Mouse (Mus musculus): ENCODE data around the gene Golga4. TPM values are rescaled to one million over a fixed set of nuclear protein-coding genes. Genes with fewer than 3 reads are reported as not detected.

Gene Golga4
- total RNA-seq (2015) (24.0 and 40.8 TPM in 2 replicates), total RNA-seq (2017) (68.4 and 88.5 TPM in 2 replicates)

DNA sequence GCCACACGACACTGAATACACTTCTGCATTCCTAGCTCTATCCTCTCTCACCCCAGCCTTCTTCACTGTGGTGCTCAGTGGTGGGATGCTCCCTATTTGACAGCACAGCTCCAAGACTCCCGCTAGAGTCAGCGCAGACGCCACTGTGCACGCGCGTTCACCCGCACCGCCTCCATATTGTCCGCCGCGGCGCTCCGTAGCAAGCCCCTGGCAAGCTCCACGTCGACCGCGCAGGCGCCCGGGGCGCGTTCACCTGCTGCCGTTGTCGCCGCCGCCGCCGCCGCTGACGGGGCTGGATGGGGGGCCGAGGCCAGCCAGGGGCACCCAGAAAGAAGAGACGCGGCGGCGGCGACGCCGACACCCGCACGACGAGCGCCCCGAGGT lies at the start of gene Golga4:
Golga4 (plus strand) TSS at position 248 of the 384 bp plus-strand sequence.
- peak; percentile 98 for ATAC-seq (replicated peaks; ENCODE audit: poor library complexity)

DNA sequence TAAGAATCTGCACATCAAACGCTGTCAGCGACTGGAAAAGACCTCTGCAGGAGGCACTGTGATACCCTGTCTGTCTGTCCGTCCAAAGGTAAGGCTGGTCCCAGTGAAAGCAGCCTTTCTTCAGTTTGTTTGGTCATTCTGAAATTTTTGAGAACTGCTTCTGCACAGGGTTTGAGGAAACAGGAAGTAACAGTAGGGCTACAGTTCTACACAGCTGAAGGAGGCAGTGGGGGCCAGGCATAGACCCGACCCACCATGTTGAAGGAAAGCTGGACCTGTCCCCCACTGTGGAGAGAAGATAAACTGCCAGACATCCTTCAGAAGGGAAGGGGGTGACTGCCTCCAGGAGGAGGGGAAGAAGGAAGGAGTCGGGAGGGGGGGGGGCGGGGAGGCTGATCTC lies 49.7 kb upstream of the Golga4 start:
- peak; percentile 61 for ATAC-seq (replicated peaks; ENCODE audit: poor library complexity)

DNA sequence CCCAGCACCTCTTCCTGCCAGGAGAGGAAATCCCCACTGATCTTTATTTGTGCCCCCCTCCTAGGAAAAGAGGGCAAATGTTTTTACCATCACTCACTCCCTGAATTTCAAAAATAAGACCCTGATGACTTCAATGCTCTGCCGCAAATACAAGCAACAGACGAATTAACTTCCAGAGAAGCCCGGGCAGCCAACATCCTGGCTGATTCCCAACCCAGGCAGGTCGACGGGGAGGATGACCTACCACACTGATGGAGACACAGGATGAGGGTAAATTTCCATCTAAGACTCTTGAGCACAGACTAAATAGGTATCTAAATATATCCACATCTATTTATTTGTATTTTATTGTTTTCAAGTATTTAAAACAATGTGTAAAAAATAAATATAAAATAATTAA lies 48.0 kb upstream of the Golga4 start:
- no peak for ATAC-seq (replicated peaks; ENCODE audit: poor library complexity)

DNA sequence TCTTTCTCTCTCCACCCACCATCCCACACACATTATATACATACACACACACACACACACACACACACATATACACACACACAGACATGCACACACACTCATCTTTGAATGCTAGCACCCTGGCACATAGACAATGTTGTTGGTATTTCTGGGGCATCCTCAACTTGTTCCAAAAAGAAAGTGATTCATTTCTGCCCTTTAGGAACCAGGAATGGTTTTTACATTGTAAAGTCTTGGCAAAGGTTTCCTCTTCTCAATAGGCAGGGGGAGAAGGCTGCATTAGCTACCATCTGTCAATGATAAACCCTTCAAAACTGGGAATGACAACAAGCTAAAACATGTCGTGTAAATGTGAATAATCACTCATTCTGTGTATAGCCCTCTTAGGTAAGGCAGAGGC lies 42.0 kb upstream of the Golga4 start:
- ATAC-seq (replicated peaks; ENCODE audit: poor library complexity): no peak

DNA sequence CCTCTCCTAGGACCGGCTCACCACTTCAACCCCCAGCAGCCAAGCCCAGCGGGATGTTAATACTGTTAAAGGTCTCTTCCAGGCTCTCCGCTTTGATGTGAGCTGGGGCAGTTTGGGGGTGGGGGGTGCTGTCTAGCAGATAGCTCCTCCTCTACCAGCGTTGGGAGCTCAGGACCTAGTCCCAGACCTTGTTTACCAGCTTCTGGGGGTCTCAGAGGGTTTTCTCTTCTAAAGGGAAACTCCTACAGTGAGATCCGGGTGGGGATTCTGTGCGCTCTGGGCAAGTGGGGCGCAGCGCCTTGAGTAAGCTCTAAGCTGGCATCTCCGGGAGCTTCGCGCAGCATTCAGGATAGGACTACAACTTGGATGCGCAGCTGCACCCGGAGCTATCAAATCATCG lies 37.8 kb upstream of the Golga4 start:
- ATAC-seq (replicated peaks; ENCODE audit: poor library complexity): no peak

DNA sequence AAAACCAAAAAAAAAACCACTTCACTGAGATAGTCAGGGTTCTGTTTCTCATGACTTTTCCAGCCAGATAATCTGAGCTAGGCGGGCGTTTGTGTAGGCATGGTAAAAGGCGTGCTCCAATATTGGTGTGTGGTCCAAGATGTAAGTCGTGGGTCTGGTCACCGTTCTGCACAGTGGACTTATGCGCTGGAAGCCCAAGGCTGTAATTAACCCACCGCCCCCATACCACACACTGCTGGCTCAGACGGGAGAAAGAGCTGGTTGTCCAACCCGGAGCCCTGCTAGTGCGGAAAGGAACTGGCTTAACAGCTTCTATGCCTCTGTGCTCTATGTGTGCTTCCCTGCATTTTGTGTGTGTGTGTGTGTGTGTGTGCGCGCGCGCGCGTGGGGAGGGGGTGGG lies 36.8 kb upstream of the Golga4 start:
- ATAC-seq (replicated peaks; ENCODE audit: poor library complexity): no peak

- ATAC-seq (replicated peaks; ENCODE audit: poor library complexity): no peak
Measured at GRCm38 (mm10) chr9:118471296-118471695, 34.8 kb upstream of the Golga4 start.

DNA sequence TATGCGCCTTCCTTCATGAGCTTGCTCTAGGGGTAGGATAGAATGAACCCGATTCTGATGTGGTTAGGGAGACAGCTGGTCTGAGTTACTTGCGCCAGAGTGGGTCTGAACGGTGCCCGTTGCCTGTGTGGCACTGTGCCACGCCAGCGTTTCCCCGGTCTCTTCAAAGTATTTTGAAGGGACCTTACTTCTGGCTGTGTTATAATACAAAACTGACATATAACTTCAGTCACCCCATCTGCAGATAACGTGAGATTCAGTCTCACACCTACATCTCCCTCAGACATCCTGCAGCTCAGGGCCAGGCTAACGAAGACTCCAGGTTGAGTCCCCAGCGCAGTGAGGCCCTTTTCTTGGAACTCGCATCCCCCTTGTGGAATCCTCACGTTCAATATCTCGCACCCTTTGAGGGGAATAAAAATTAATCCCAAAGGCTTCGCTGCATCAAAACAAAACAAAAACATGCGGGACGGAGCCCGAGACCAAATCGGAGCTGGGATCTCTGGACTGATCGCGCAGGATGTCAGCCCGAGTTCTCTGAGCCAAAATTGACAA lies 29.8 kb upstream of the Golga4 start:
- no peak for ATAC-seq (replicated peaks; ENCODE audit: poor library complexity)

- ATAC-seq (replicated peaks; ENCODE audit: poor library complexity): no peak
Measured at GRCm38 (mm10) chr9:118476766-118477271, 29.2 kb upstream of the Golga4 start.

DNA sequence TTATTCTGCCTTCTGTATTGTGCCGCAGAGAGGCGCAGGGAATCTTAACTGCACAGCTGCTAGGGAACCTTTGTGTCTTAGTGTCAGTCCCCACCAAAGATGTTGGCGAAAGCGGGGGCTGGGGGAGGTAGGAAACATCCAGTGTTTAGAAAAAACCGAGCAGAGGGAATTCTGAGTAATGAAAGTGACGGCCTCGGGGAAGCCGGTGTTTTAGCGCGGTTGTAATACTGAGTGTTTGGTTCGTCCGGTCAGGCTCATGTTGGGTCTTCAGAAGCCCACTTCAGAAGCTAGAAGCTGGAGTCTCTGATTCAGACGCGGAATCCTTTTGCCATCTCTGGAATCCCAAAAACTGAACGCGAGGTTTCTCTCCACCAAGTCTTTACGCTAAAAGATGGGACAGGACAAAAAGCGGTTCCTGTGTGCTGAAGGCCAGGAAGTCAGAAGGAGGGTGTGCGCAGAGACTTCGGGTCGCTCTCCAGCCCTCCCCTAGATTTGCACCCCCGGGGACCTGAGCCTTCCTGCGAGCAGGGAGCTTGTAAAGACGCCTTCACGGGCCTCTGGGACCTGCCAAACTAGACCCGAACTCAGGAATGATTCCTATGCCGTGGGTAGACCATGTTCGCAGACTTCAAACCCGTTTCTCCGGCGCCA lies 28.7 kb upstream of the Golga4 start:
- no peak for ATAC-seq (replicated peaks; ENCODE audit: poor library complexity)

GRCm38 (mm10) chr9:118477961-118478360 lies 28.1 kb upstream of the Golga4 start, which contains the start of gene Eomes:
Eomes (plus strand) TSS chr9:118478212.
- ATAC-seq (replicated peaks; ENCODE audit: poor library complexity): 0 out of 2 replicates have a peak, but pooled peaks have one; percentile 13

GRCm38 (mm10) chr9:118478458-118478838 lies 27.6 kb upstream of the Golga4 start:
- ATAC-seq (replicated peaks; ENCODE audit: poor library complexity): peak; percentile 33; the same call in 1 of the 2 replicates

GRCm38 (mm10) chr9:118478839-118479507 lies 27.1 kb upstream of the Golga4 start:
- ATAC-seq (replicated peaks; ENCODE audit: poor library complexity): peak; percentile 65

DNA sequence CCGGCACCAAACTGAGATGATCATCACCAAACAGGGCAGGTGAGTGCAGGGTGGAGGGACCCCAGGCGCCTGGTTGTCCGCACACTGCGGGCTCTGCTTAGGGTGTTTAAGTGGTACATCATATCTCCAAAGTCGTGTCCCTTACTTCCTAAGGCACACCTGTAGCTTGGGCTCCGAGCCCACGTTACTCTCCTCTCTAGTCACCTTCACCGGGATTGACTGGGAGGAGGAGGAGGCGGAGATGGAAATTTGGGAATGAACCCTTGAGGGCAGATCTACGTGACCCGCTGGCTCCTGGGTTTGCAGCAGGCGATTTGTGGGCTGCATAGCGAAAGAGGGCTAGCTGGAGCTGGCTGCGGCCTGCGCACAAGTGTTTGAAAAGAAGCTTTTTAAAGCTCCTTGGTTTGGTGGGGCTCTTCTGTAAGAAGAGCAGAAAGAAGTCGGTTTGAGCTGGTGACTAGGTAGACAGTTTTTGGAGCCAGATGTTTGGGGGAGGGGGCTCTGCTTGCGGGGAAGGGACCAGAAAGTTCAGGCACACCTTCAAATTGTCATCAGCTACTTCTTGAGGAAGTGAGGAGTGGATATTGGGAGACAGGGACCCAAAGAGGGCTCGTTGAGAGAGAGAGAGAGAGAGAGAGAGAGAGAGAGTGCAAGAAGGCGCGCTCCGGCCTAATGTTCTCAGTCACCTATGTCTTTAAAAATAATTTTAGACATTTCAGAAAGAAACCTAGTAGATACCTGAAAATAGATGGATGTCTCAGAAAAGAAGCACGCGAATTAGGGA lies 26.4 kb upstream of the Golga4 start:
- no peak for ATAC-seq (replicated peaks; ENCODE audit: poor library complexity)

GRCm38 (mm10) chr9:118480292-118480690 lies 25.8 kb upstream of the Golga4 start:
- no peak for ATAC-seq (replicated peaks; ENCODE audit: poor library complexity)

DNA sequence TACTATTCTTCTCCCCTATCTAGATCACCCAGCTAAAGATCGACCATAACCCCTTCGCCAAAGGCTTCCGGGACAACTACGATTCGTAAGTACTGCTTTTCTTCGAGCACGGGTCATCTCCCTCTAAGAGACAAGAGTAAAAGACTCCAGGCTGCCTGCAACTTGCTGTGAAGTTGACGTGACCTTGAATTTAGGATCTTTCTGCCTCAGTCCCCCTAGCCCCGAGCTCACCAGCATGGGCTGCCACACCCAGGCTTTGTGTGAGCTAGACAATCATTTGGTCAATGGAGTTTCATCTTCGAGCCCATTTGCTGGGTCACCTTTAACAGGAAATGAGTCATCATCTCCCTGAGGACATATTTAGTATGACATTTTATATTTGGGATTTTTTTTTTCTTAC lies 23.9 kb upstream of the Golga4 start:
- no peak for ATAC-seq (replicated peaks; ENCODE audit: poor library complexity)

- no peak for ATAC-seq (replicated peaks; ENCODE audit: poor library complexity)
Measured at GRCm38 (mm10) chr9:118486361-118487095, 19.5 kb upstream of the Golga4 start.

- no peak for ATAC-seq (replicated peaks; ENCODE audit: poor library complexity)
Measured at GRCm38 (mm10) chr9:118487096-118487395, 19.0 kb upstream of the Golga4 start.

- no peak for ATAC-seq (replicated peaks; ENCODE audit: poor library complexity)
Measured at GRCm38 (mm10) chr9:118487636-118488035, 18.4 kb upstream of the Golga4 start.

GRCm38 (mm10) chr9:118488138-118488895 lies 17.8 kb upstream of the Golga4 start:
- peak; percentile 54 for ATAC-seq (replicated peaks; ENCODE audit: poor library complexity)
